Mouse (Mus musculus) embryonic fibroblast, embryonic 13.5 days (primary cell): Measurements from ENCODE around the gene 1810013L24Rik.

ENCODE experiments used
- CTCF ChIP-seq: IDR thresholded peaks from 2 replicates; pipeline ENCODE4 v1.5.1; 2011; ENCODE audit warnings: mild to moderate bottlenecking, control low read depth, low read length, moderate library complexity, borderline replicate concordance; ENCODE audit not compliant: insufficient read depth
- POLR2A ChIP-seq: IDR thresholded peaks from 2 replicates; pipeline ENCODE4 v1.6.1; 2011; ENCODE audit warnings: low read depth, mild to moderate bottlenecking, control low read depth, low read length, moderate library complexity

- TF ChIP-seq CTCF (no peak), POLR2A (no peak)
Observed at GRCm38 (mm10) chr16:8868506-8868905, 38.6 kb downstream of the 1810013L24Rik start.
